Mouse (Mus musculus) CD4-positive helper T cell, adult 2 months (primary cell): ENCODE results near the gene Trappc6a.
A peak's percentile ranks its signal among the peaks of the same experiment; 100 is the strongest.
"Not testable (repeated sequence)": the region's sequence is repeated elsewhere in the genome, so short reads cannot be mapped to it uniquely, and the experiment has no call there.

Experiments used
- DNase-seq: peaks from one replicate; pipeline ENCODE4 v3.0.0-alpha.2; 2012; ENCODE audit warnings: low read depth, missing footprints, low spot score

The Trappc6a gene

DNA sequence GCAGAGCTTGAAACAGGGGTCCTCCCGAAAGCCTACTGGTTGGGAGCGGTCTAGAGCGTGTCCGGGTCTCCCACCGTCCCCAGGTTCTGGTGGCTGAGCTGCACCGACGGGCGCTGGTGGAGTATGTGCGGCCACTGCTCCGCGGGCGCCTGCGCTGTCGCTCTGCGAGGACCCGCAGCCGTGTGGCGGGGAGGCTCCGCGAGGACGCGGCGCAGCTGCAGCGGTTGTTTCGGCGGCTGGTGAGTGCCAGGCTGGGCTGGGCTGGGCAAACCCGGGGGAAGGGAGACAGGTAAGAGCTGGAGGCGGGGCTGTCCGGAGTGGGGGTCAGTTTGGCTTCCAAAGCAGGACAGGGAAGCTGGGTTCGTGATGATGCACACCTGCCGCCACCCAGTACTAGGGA is 18.7 kb upstream of the Trappc6a start:
- no peak for DNase-seq

DNA sequence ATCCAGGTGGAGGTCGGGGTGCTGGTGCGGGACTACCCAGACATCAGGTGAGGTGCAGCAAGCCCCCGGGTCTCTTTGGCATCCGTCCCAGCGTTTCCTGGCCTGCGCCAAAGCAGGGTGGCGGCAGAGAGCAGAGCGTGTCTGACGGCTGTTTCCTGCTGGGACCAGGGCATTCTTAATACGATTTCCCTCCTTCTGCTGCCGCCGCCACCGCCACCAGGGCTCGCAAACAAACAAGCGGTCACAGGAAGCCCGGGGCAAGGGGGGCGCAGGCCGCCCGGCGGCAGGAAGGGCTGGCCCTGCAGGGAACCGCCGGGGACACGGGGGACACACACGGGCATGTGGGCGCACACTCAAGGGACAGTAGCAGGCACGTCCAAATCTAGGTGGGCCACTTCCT is 16.5 kb upstream of the Trappc6a start:
- DNase-seq = no peak

DNA sequence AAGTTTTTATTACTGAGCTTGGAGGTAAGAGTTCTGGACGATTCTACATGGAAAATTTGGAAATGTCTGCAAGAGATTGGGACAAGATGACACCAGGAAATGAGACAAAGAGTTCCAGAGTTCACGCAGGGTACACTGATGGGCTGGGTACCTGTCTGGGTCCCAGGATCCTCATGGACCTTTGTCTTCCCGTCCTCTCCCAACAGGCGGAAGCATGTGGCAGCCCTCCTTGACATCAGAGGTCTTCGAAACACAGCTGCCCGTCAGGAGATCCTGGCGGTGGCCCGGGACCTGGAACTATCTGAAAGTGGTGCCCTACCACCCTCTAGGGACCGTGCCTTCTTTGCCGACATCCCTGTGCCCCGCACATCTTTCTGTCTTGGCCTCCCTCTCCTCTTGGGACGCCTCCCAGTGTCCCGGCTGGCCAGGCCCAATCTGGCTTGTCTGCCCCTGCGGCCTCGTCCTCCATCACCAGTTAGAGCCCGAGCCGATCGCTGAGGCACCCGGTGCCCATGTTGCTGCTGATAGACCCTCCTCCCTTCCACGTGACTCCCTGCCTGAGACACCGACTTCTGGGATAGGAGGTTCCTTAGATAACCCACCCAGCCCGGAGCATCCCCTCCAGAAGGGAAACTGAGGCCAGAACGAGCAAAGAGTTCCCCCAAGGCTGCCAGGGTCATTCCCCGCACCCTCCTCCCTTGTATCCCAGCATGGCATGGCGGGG is 13.3 kb upstream of the Trappc6a start:
- DNase-seq = no peak

DNA sequence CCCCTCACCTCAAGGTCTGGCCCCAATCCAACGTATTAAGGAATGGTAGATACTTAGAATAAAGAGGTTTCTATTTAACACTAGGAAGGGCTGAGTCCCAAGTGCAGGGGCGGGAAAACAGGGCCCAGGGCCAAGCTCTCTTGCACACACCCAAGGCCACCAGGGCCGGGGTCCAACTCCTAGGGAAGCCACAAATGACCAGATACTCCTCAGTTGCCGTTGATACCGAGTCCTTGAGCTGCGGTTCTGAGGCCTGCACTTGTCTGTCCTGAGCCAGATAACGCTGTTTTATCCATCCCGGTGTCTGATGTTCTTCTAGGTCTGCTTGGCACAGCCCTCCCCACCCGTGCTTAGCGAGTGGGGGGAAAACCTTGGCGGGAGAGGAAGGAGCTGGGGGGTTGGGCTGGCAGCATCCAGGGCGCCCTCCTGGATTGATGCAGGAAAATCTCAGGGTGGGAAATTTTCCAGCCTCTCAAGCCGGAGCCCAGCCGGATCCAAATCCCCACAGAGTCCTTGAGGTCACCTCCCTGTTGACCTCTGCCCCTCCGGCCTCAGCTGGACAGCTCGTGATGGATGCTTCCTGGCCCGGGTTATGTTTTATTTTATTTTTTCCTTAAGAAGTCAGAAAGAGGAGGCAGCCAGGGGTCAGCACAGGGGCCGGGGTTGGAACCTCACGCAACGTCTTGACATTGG is 12.5 kb upstream of the Trappc6a start:
- no peak for DNase-seq

DNA sequence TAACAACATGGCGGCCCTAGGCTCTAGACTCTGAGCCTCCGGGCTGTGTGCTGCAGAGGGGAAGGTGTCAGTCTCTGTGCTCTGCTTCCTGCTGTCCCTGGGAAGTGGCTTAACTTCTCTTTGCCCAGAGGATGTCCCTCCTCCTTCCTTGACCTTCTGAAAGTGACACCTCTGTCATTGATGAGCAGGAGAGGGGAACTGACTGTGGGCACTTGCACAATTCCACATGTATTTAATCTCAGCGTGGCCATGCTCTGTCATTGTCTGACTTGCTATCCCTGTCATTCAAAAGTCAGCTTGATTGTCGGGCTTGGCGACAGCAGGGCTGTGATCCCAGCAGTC is 12.0 kb upstream of the Trappc6a start:
- DNase-seq = no peak

DNA sequence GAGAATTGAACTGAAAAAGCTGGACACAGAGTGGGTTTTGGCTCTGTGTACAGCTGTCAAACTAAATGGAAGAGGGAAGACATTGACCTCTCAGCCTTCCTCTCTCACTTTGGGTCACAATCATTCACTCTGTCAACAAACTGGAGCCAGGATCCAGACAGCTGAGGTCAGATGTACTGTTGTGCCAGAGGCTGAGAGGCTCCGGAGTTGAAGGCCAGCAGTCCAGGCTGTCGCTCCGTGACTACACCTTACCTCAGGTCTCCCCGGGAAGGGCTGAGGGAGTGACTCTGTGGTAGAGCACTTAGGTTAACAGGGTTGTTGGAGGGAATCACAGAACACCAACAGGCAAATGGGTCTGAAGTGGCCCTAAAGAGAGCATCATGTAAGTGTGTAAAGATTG is 9.9 kb upstream of the Trappc6a start:
- DNase-seq = no peak

DNA sequence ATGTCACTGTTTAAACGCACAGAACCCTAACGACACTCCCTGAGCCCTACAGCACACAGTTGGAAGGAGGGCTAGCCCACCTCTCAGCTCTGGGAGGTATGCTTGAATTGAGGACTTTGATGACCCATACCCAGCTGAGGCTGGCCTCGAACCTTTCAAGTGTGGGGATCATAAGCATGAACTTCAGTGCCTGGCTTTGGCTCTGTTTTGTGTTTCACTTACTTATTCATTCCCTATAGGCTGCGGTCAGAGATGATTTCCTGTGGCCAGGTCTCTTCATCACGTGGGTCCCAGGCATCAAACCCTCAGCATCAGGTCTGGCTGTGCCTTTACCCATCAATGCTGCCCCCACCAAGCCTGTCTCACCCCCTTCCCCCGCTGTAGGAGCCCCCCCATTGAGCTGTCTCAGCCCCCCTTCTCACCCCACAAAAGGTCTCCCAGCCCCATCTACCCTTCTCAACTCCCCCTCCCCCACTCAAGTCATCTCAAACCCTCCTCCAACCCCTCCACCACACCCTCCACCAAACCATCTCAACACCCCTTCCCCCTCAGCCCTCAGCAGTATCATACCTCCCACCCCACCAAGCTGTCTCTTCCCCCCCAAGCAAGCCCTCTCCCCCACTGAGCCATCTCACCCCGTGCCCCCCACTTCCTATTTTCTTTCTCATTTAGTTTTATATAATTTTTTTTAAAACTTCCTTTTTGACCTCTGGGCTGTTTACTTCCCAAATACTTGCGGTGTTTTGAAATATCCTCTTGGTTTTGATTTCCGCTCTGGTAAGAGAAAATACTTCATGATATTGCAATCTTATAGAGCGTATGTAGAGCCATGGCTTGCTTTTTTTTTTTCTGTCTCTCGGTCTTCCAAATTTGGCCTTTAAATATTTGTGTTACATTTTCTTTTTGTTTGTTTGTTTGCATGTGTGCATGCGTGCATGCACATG is 7.5 kb upstream of the Trappc6a start:
- DNase-seq = no peak

DNA sequence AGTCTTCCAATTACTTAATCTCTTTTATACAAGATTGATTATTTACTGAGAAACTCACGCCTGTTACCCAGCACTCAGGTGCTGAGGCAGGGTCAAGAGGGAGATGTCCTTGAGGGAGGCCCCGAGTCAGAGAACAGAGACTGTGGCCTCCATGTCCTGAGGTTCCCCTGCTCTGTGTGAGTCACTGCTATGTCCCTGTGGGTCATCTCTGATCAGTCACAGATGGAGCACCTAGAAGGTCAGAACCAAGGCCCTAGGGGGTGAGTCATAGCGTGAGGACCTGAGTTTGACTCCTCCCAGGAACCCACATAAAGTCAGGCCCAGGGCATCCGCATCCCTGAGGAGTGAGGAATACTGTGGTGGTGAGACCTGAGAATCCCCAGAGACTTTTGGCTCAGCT is 6.5 kb upstream of the Trappc6a start:
- no peak for DNase-seq

DNA sequence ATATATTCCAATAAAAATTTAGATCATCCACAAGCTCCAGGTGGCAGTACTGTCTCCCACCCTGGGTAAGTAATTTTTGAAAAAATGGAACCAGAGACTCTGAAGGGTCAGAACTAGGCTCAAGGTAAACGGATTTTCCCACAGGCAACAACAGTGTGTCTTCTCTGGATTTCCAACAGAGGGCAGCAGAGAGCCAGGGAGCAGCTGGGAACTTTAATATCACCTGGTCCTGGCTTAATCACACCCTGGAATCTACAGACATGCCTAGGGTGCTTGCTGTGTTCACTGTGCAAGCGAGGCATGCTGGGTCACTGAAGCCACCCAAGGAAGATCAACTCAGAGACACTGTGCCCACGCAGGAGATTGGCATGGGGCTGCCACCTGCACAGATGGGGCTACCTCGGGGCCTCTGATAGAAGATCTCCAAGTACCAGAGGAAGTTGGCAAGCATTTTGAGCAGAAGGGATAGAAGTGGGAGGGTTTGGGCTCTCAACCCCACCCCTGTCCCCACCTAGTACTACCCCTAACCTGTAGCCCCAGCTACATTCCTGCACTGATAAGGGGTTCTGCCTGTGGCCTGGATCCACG is 4.6 kb upstream of the Trappc6a start:
- peak; percentile 57 for DNase-seq

DNA sequence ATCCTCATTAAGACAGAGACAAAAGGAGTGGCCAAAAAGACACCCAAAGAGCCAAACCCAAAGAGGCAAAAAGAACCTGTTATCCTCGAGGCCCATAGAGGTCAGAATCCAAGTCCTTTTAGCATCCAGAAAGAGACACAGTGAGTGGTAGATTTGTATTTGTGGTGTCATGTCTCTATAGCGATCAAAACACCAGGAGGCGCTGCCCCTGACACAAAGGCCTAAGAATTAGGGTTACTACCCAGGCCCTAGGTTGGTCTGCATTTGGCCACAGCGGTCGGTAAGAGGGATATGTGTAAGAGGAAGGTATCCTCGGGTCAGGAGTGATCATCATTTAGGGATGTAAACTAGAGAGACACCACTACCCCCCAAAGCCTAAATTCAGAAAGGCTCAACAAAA is 1.9 kb upstream of the Trappc6a start:
- DNase-seq = peak; percentile 40

DNA sequence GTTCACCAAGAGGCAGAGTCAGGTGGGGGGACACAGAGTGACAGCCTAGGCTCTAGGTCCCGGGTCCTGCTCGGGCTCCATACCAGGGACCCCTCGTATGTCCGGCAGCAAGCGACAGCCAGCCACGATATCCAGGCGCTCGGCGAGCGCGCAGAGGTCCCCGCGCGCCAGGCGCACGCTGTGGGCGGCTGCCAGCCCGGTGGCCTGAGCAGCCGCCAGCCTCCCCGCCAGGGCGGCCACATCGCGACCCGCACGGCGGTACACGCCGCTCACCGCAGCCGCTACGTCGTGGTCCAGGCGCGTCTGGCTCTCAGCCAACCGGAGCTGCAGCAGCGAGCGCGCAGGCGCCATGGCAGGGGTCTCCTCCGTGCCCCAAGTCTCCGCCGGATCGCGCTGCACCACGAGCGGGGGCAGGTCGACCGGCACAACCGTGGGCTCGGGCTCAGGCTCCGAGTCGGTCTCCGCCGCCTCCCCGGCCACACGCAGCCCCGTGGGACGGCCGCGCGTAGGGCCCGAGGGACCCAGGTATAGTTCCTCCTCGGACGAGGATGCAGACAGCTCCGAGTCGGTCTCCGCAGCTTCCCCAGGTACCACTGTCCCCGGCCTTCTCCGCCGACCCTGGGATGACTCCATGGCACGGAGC is 1.1 kb upstream of the Trappc6a start:
- peak; percentile 60 for DNase-seq

DNA sequence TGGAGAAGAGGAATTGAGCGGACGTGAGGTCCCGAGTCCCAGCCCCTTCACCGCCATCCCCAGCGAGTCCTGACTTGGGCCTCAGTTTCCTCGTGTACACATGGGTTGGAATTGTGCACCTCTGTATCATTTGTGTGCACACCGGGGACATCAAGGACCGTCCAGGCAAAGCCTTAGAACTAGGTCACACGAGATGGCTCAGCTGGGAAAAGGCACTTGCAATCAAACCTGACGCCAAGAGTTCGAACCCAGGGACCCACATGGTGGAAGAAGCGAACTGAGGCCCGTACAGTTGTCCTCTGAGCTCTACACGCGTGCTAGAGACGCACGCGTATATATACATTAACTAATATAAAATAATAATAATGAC is 598 bp upstream of the Trappc6a start:
- peak; percentile 33 for DNase-seq

DNA sequence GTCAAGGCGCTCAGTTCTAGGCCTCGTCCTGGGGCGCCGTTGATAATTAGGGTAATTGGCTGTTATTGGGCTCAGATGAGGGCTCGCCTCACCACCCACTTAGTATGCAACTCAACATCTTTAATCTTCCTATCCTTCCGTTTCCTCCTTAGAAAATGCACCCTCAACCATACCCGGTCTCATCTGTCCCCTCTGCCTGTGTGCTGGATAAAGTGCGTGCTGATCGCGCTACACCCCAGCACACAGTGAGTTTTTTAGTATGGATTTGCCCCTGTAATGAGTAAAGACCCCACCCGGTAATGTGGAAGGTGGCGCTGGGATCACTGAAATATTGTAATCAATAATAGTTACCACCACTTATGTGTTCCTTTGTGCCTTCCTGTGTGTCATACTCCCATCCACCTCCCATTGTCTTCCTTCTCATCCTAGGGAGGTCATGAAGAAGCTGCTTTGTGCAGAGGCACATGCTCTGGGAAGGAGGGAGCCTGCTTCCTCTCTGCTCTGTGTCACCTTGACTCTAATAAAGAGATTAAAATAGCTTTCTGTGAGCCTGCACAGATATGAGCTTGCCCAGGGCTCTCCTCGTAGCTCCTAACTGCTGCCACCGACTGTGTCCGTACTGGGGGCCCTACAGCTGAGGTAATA is 851 bp downstream of the Trappc6a start:
- no peak for DNase-seq

DNA sequence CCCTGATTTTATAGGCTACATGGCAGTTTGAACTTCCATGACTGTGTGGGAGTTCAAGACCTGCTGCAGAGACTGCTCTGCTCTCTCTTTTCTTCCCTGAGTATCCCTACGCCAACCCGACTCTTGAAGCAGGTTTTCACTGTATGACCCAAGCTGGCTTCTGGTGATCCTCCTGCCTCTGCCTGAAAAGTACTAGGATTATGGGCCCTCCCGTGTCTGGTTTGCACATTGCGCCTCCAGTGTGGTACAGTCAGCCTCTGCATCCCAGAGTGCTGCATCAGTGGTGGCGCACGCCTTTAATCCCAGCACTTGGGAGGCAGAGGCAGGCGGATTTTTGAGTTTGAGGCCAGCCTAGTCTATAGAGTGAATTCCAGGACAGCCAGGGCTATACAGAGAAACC is 1.6 kb downstream of the Trappc6a start:
- DNase-seq = no peak

DNA sequence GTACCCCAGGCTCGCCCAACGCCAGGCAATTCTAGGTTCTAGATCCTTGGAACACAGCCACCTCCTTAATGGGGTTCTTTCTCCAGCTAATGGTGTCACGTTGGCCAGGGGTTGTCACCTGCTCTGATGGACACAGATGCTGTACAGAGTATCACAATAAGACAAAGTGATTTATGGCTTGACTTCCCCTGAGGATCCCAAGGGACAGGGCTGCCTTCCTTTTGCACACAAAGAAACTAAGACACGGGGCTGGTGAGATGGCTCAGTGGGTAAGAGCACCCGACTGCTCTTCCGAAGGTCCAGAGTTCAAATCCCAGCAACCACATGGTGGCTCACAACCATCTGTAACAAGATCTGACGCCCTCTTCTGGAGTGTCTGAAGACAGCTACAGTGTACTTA is 3.7 kb downstream of the Trappc6a start:
- not testable (repeated sequence) for DNase-seq

DNA sequence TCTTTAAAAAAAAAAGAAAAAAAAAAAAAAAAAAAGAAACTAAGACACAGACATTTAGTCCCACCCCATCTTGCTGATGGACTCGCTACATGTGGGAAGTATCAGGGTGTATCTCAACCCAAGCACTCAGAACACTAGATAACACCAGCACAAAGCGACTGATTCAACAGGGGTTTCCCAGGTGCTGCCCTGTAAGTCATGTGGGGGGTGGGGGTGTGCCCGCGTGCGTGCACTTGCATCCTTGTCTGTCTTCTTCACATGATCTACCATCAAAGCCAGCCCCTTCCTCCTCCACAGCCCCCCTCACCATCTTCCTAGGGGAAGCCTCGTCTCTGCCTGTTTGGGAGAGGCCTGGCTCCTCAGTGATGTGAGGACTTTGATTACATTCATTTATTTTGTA is 4.2 kb downstream of the Trappc6a start:
- no peak for DNase-seq

DNA sequence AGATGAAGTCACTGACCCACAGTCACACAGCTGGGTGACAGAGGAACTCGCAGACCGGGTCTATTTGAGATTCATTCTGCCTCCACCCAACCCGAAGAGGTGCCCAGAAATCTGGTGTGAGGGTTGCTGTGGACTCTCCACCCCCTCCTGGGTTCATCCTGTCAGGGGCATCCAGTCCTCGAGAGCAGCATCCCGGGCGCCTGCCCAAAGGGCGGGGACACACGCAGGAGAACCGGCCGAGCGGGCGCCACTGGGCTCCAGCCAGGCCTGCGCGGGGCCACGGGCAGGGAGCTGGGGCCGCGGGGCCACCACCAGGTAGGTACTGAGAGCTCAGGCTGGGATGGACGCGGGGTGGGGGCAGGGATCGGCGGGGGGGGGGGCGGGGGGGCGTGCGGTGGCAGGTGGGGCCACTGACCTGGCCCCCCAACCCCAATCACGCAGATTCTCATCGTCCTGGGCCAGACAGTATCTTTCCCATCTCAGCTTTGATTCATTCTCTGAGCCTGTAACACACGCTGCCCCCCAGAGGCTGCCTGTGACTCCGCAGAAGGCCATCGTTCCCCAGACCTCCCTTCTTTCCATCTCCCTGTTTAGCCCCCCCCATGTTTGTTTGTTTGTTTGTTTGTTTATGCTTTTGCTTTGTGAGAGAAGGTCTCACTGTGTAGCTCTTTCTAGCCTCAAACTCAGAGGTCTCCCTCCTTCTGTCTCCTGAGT is 9.6 kb downstream of the Trappc6a start, which contains the start of gene Nkpd1:
Gene Nkpd1, plus strand, starts transcription at position 187 of the 714 bp plus-strand sequence.
- DNase-seq = no peak

DNA sequence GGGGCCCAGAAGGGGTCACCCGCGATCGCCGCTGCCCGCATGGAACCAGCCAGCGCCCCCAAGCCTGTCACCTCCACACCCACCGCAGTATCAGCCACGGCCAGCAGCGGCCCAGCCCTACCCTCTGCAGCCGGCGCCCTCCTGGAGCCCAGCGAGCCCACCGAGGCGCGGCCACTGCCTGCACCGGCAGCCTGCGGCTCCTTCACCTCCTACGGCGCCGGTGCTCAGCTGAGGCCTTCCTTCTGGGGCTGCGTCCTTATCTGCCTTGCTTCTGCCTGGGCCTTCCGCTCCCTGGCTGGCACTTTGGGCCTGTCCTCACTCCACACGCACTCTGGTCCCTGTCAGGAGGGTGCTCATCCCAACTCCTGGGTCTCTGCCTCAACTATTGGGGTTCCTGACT is 11.8 kb downstream of the Trappc6a start:
- no peak for DNase-seq

DNA sequence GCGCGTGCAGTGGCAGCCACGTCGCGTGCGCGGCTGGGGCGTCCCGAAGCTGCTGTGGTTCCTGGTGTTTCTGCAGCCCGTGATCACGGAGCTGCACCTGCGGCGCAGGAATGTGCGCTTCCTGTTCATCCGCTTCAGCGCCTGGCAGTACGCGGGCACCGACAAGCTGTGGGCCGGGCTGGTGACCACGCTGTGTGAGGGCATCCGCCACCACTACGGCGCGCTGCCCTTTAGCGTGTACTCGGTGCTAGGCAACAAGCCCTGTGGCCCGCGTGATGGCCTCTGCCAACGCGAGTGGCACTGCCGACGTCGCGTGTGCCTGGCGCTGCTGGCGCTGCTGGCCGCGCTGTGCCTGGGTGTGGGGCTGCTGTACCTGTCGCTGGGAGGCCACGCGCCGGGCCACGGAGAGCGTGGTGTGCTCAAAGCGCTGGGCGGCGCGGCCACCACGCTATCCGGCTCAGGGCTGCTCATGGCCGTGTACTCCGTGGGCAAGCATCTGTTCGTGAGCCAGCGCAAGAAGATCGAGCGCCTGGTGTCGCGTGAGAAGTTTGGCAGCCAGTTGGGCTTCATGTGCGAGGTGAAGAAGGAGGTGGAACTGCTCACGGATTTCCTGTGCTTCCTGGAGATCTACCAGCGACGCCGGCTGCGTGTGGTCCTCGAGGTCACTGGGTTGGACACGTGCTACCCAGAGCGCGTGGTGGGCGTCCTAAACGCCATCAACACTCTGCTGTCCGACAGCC is 15.0 kb downstream of the Trappc6a start:
- peak; percentile 26 for DNase-seq
